Mouse (Mus musculus): ENCODE measurements around the gene Ces4a.
"Not testable (repeated sequence)": the region's sequence is repeated elsewhere in the genome, so short reads cannot be mapped to it uniquely, and the experiment has no call there.

GRCm38 (mm10) chr8:105103701-105104100 is 27.9 kb upstream of the Ces4a start:
- TF ChIP-seq POLR2A (IDR thresholded peaks at IDR 0.05; ENCODE audit: low read depth, low read length); CTCF (IDR thresholded peaks at IDR 0.05; ENCODE audit: extremely low read depth, insufficient read length, insufficient replicate concordance, low read depth, low read length): not testable (repeated sequence)

Measured in small intestine, adult 2 months (tissue).